Mouse (Mus musculus) intestine, postnatal 0 days (tissue): ENCODE measurements around the gene Hoxb2. TPM values are rescaled to one million over a fixed set of nuclear protein-coding genes. Genes with fewer than 3 reads are reported as not detected.

Source experiments
- ATAC-seq: fragments of 200-750 bp; cut with Nextera tagmentation; 2 replicates; pipeline ENCODE4 v1.8.0; 2017; ENCODE audit warnings: mild to moderate bottlenecking, moderate TSS enrichment, moderate library complexity
- H3K27ac ChIP-seq: fragments of 300-500 bp; sonication (generic); 2 replicates; pipeline ENCODE4 v1.5.1; 2014; ENCODE audit warnings: mild to moderate bottlenecking, low read depth, low read length, moderate library complexity
- H3K27me3 ChIP-seq: fragments of 300-500 bp; sonication (generic); replicated peaks from 2 replicates; pipeline ENCODE4 v1.6.1; 2014; ENCODE audit warnings: low read length, mixed read lengths; ENCODE audit not compliant: control insufficient read depth, insufficient read depth
- H3K36me3 ChIP-seq: fragments of 300-500 bp; sonication (generic); 2 replicates; pipeline ENCODE4 v1.6.1; 2014; ENCODE audit warnings: mild to moderate bottlenecking, moderate library complexity; ENCODE audit not compliant: control insufficient read depth, insufficient read depth
- H3K4me1 ChIP-seq: fragments of 300-500 bp; sonication (generic); replicated peaks from 2 replicates; pipeline ENCODE4 v1.6.1; 2014; ENCODE audit warnings: antibody characterized with exemption, low read length, mixed read lengths; ENCODE audit not compliant: control insufficient read depth, insufficient read depth
- H3K4me2 ChIP-seq: fragments of 300-500 bp; sonication (generic); replicated peaks from 2 replicates; pipeline ENCODE4 v1.6.1; 2014; ENCODE audit warnings: low read depth, mild to moderate bottlenecking, moderate library complexity
- H3K4me3 ChIP-seq: fragments of 300-500 bp; sonication (generic); 2 replicates; pipeline ENCODE4 v1.5.1; 2014; ENCODE audit warnings: low read depth, low read length
- H3K9ac ChIP-seq: fragments of 300-500 bp; sonication (generic); 2 replicates; pipeline ENCODE4 v1.6.1; 2014; ENCODE audit warnings: mild to moderate bottlenecking, low read depth, low read length
- H3K9me3 ChIP-seq: fragments of 300-500 bp; sonication (generic); 2 replicates; pipeline ENCODE4 v1.6.1; 2016; ENCODE audit warnings: mixed run types; ENCODE audit not compliant: control insufficient read depth
- CTCF ChIP-seq: sonication (generic); IDR thresholded peaks from 2 replicates; pipeline ENCODE4 v1.5.1; 2016; ENCODE audit warnings: low read depth, mild to moderate bottlenecking, control low read depth, antibody characterized with exemption, moderate library complexity
- WGBS: fragments of 180-500 bp; shearing (Covaris S2); extraction: QIAGEN DNeasy Blood & Tissue Kit; methylation state at CpG from one replicate; pipeline ENCODE4 v1.1.7; 2014; 5-methylcytosine and 5-hydroxymethylcytosine counted together
- polyA plus RNA-seq: library from polyadenylated mRNA; unstranded; fragments of >200 nt; fragmentation: Nextera tagmentation; extraction: Ambion mirVana; gene quantifications from 2 replicates; pipeline ENCODE4 v1.2.1, GENCODE M21; 2015

Gene Hoxb2
- polyA plus RNA-seq, 1 experiment from 2014 or later, result 8.4 TPM

DNA sequence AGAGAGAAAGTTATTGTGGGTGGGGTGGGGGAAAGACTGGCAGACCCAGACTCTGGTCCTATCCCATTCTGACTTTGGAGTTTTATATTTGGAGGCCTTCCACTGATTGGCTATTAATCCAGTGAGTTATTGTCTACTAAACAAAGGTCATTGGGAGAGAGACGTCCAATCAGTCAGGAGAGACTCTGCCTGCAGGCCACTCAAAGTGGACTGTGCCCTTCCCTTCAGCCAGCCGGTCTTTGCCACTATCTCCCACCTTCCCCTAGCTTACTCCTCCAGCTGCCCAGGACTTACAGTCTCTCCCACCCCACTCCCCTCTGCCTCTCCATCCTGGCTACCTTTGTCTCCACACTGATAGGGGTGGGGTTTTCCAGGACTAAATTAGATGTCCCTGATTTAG is 13.7 kb upstream of the Hoxb2 start:
- Histone ChIP-seq H3K4me1 (0 out of 2 replicates have a peak, but pooled peaks cover 9% of the 10 kb centered on the region), H3K9me3 (no peaks in the 10 kb centered on the region), H3K4me2 (no peak overlapping the region), H3K36me3 (no peaks in the 10 kb centered on the region; the same call in 1 of the 2 replicates), H3K9ac (no peak overlapping the region), H3K27ac (no peak overlapping the region), H3K27me3 (peaks cover 34% of the 10 kb centered on the region), H3K4me3 (no peak overlapping the region)
- TF ChIP-seq CTCF, result no peak
- WGBS, result 32% methylated on average over 2 of the region's 2 CpGs
- ATAC-seq, result no peak

DNA sequence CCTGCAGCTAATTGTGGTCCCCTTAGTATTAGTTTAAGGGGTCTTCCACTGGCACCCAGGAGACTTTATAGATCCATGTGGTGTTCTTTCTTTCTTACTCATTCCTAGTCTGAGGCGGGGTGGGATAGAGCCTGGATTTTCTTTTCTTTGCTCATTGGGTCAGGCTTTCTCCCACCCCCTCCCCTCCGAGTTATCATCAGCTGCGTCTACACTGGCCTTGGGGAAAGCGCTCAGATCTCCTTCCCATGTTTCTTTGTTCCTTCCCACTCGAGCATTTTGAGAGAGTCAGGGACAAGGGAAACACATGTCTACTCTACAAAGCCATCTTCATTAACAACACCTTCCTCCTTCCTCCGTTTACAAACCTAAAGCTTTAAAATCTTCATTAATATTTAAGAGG is 13.3 kb upstream of the Hoxb2 start:
- Histone ChIP-seq H3K36me3 (no peaks in the 10 kb centered on the region; the same call in 1 of the 2 replicates), H3K27ac (no peak overlapping the region), H3K27me3 (peaks cover 31% of the 10 kb centered on the region), H3K4me1 (0 out of 2 replicates have a peak, but pooled peaks cover 6% of the 10 kb centered on the region), H3K4me3 (no peak overlapping the region), H3K9ac (no peak overlapping the region), H3K9me3 (no peaks in the 10 kb centered on the region), H3K4me2 (no peak overlapping the region)
- no peak for TF ChIP-seq CTCF
- no peak for ATAC-seq
- WGBS, result 59% methylated on average over 6 of the region's 6 CpGs

DNA sequence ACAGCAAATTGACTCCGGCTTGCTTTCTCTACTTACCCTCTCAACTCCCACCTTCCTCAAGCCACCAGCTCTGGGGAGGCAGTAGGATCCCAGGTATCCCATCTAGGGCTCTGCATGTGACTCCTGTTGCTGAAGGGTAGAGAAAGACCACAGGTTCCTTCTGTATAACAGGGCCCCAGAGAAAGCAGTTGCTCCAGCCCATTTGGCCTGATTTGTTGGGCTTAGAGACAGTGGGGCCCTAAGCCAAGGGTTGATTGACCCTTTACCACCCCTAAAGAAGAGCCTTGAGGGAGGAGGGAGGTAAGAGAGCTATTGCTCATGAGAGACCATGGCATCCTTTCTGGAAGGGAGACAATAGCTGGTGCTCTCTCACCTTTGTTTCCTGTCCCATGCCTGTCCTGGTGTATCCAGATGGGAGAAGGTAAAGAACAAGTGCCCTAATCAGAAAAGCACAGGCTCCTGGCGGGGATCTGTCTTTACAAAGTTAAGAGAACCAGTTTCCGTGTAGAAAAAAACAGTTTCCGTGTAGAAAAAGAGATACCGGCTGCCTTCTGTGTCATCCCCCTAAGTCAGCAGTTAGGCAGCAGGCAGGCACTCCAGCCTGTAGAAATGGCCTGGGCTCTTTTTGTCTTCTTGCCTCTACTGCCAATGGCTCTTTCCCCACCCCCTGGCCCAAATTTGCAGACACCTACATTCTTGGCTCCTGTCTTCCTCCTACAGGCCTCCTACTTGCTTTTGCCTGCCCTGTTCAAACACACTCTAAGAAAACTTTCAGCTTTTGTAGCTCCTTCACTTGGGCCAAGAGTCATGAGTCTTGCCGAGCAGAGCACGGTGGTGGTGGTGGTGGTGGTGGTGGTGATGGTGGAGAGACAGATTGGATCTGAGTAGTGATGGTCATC is 11.1 kb upstream of the Hoxb2 start:
- Histone ChIP-seq H3K4me2 (peak overlapping the region; percentile 24; the same call in 1 of the 2 replicates), H3K27ac (no peak overlapping the region), H3K4me1 (0 out of 2 replicates have a peak, but pooled peaks cover 3% of the 10 kb centered on the region), H3K27me3 (peaks cover 22% of the 10 kb centered on the region), H3K36me3 (no peaks in the 10 kb centered on the region; the same call in 1 of the 2 replicates), H3K4me3 (no peak overlapping the region), H3K9me3 (no peaks in the 10 kb centered on the region), H3K9ac (no peak overlapping the region; the same call in 1 of the 2 replicates)
- ATAC-seq, result no peak
- WGBS, result 62% methylated on average over 7 of the region's 7 CpGs
- TF ChIP-seq CTCF, result no peak

DNA sequence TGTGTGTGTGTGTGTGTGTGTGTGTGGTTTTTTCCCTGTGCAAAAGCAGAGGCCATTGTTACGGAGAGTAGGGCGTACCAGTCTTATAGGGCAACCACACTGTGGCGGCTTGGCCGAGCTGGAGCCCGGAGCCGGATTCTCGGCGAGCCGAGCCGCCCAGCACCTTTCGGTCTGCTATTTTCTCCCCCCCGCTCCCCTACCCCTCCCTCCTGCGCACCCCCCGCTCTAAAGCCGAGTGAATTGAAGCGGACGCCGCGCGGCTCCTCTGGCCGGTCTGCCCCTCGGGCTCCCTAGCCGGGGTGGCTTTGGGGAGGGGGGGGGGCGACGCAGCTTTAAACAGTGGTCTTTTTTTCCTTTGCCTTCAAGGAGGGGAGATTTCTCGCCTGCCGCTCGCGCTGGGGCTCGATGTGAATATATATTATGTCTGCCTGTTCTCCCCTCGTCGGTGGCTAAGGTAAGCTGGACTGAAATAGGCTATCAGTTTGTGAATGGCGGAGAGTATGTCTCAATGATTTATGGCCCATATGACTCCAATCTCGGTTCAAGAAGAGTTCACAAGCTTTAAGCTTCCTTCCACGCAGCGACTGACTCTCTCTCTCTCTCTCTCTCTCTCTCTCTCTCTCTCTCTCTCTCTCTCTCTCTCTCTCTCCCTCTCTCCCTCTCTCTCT is 9.5 kb upstream of the Hoxb2 start:
- peaks cover 32% of the 10 kb centered on the region for H3K27me3 ChIP-seq
- H3K4me3 ChIP-seq, result peak overlapping the region; percentile 44
- H3K27ac ChIP-seq, result peak overlapping the region; percentile 75
- TF ChIP-seq CTCF, result no peak
- H3K4me1 ChIP-seq, result 0 out of 2 replicates have a peak, but pooled peaks cover 3% of the 10 kb centered on the region
- H3K9ac ChIP-seq, result peak overlapping the region; percentile 43; the same call in 1 of the 2 replicates
- ATAC-seq, result peak; percentile 46; the same call in 1 of the 2 replicates
- WGBS, result 1% methylated on average over 34 of the region's 36 CpGs
- no peaks in the 10 kb centered on the region; the same call in 1 of the 2 replicates for H3K36me3 ChIP-seq
- peak overlapping the region; percentile 85 for H3K4me2 ChIP-seq
- no peaks in the 10 kb centered on the region for H3K9me3 ChIP-seq

DNA sequence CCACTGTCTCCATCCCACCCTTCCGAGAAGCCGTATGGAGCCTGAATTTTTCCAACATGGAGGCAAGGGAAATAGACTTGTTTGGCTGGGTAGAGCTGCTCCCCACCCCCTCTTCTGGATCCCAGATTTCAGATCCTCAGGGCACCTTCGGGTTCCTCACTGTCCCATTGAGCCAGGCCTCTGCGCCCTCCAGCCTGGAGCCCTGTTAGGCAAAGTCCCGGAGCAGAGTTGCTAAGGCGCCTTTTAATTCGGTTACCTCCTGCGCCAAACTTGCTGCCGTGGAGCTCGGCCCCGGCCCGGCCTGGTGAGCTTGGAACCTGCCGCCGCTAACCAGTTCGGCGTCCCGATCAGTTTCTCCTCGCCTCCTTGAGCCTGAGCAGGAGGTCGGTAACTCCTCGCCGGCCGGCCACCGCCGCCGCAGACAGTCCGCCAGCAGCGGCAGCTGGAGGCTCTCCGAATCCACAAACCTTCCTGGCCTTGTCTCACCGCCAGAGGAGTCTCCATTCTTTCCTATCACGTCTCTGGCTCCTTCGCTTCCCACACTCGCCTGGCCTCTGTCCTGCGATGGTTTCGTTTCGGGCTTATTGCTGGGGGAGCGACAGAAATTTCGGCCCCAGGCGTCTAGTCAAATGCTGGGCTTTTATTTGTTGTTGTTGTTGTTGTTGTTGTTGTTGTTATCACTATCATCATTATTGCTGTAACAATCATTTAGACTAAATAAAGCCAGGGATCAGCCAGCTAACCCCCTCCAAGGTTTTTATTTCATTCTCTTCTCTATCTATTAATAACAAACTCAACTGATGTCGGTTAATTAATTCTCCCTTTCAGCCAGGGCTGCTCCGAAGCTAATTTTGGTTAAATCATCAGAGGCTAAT is 8.4 kb upstream of the Hoxb2 start:
- Histone ChIP-seq H3K36me3 (no peaks in the 10 kb centered on the region; the same call in 1 of the 2 replicates), H3K9ac (peak overlapping the region; percentile 58), H3K4me1 (peaks cover 7% of the 10 kb centered on the region; the same call in 1 of the 2 replicates), H3K4me3 (peak overlapping the region; percentile 44), H3K9me3 (no peaks in the 10 kb centered on the region), H3K27ac (peak overlapping the region; percentile 75), H3K4me2 (peak overlapping the region; percentile 85), H3K27me3 (peaks cover 40% of the 10 kb centered on the region)
- no peak for ATAC-seq
- no peak; the same call in 1 of the 2 replicates for TF ChIP-seq CTCF
- WGBS, result 15% methylated on average over 40 of the region's 40 CpGs
